Mouse (Mus musculus): ENCODE results near the gene Cpeb4. TPM values are rescaled to one million over a fixed set of nuclear protein-coding genes. Genes with fewer than 3 reads are reported as not detected.

Gene Cpeb4
- total and polyA plus RNA-seq, 3 experiments = 13.8 to 23.9 (median 20.1) TPM

- Histone ChIP-seq H3K27ac (ENCODE audit: insufficient read depth, low read depth) (no peak overlapping the region), H3K4me3 (replicated peaks in 1 of 3; ENCODE audit: low read depth in 2 of 3, low read length in 2 of 3, poor library complexity in 1 of 3) (no peak overlapping the region)
- dilution Hi-C loops (cut with MboI; ENCODE audit: extremely low pct_ligation_motif_present, extremely low pct_unique_long_range_greater_than_20kb, low sequenced_read_pairs) = no loop called here
These were observed 20.1 kb downstream of the Cpeb4 start for GRCm38 (mm10) chr11:31892152-31892551.

GRCm38 (mm10) chr11:31893639-31894038, 21.6 kb downstream of the Cpeb4 start:
- Histone ChIP-seq H3K79me2 (replicated peaks; ENCODE audit: control insufficient read depth, extremely low read depth, insufficient read depth, poor library complexity, severe bottlenecking) (peaks cover 28% of the 10 kb centered on the region), H3K4me1 (ENCODE audit: control insufficient read depth in 1 of 2, insufficient read depth in 2 of 2) (peaks cover 0 to 40% of the 10 kb centered on the region in 2 experiments; a peak in 2 of 4 replicates), H3K4me3 (replicated peaks in 1 of 3; ENCODE audit: low read depth in 2 of 3, low read length in 2 of 3, poor library complexity in 1 of 3) (no peak overlapping the region), H3K27ac (ENCODE audit: insufficient read depth, low read depth) (no peak overlapping the region), H3K4me2 (ENCODE audit: insufficient read depth, low read depth, poor library complexity, severe bottlenecking) (no peak overlapping the region), H3K9ac (ENCODE audit: insufficient read depth, low read depth) (no peak overlapping the region), H3K9me3 (replicated peaks; ENCODE audit: low read length) (no peaks in the 10 kb centered on the region), H3K36me3 (replicated peaks in 1 of 2; ENCODE audit: control insufficient read depth in 1 of 2, insufficient read depth in 1 of 2, low read length in 1 of 2) (peaks cover 37 to 76% of the 10 kb centered on the region in 2 experiments), H3K27me3 (replicated peaks) (no peaks in the 10 kb centered on the region)
- no peak for DNase-seq (ENCODE audit: extremely low read depth)
- in situ Hi-C loops (cut with MboI; ENCODE audit: low pct_ligation_motif_present, low pct_unique_long_range_greater_than_20kb, low sequenced_read_pairs) = no loop called here
- no peak for TF ChIP-seq BHLHE40 (IDR thresholded peaks at IDR 0.05; ENCODE audit: low read depth, low read length)
- no peak for TF ChIP-seq MAFK (IDR thresholded peaks at IDR 0.05; ENCODE audit: insufficient replicate concordance, low read length)
- no peak for TF ChIP-seq CHD2 (IDR thresholded peaks at IDR 0.05; ENCODE audit: low read length)
- no peak for TF ChIP-seq TBP (conservative IDR thresholded peaks at IDR 0.05; ENCODE audit: low read depth, low read length)
- no peak for TF ChIP-seq USF1 (IDR thresholded peaks at IDR 0.05; ENCODE audit: low read depth, low read length)
- no peak for TF ChIP-seq MXI1 (IDR thresholded peaks at IDR 0.05; ENCODE audit: low read depth, low read length)
- TF ChIP-seq MYC (IDR thresholded peaks at IDR 0.05; ENCODE audit: low read depth, low read length) = no peak
- no peak for TF ChIP-seq PAX5 (IDR thresholded peaks at IDR 0.05; ENCODE audit: low read length)
- TF ChIP-seq KAT2A (IDR thresholded peaks at IDR 0.05; ENCODE audit: insufficient replicate concordance, low read length) = no peak
- no peak for TF ChIP-seq ETS1 (conservative IDR thresholded peaks at IDR 0.05; ENCODE audit: low read depth, low read length)
- no peak for TF ChIP-seq USF2 (conservative IDR thresholded peaks at IDR 0.05; ENCODE audit: low read depth, low read length)
- TF ChIP-seq HCFC1 (IDR thresholded peaks at IDR 0.05; ENCODE audit: low read depth, low read length) = no peak
- no peak for TF ChIP-seq EP300 (IDR thresholded peaks at IDR 0.05; ENCODE audit: low read length)
- no peak for TF ChIP-seq SMC3 (IDR thresholded peaks at IDR 0.05; ENCODE audit: low read depth, low read length)
- TF ChIP-seq POLR2A (IDR thresholded peaks at IDR 0.05; ENCODE audit: low read depth, low read length) = no peak
- dilution Hi-C loops (cut with MboI; ENCODE audit: extremely low pct_ligation_motif_present, extremely low pct_unique_long_range_greater_than_20kb, low sequenced_read_pairs) = no loop called here

More at GRCm38 (mm10) chr11:31892152-31892551, 20.1 kb downstream of the Cpeb4 start:
- in situ Hi-C loops (cut with MboI; ENCODE audit: low pct_ligation_motif_present, low pct_unique_long_range_greater_than_20kb, low sequenced_read_pairs) = no loop called here
- no peak for DNase-seq (ENCODE audit: extremely low read depth)
- H3K4me2 ChIP-seq (ENCODE audit: insufficient read depth, low read depth, poor library complexity, severe bottlenecking) = no peak overlapping the region
- TF ChIP-seq RAD21 (IDR thresholded peaks at IDR 0.05; ENCODE audit: low read depth, low read length) (no peak), CTCF (conservative IDR thresholded peaks at IDR 0.05 in 1 of 2, IDR thresholded peaks at IDR 0.05 in 1 of 2; ENCODE audit: low read depth in 2 of 2, low read length in 2 of 2) (no peak), EP300 (IDR thresholded peaks at IDR 0.05; ENCODE audit: low read length) (no peak)
- H3K36me3 ChIP-seq (replicated peaks in 1 of 2; ENCODE audit: control insufficient read depth in 1 of 2, insufficient read depth in 1 of 2, low read length in 1 of 2) = peaks cover 32 to 72% of the 10 kb centered on the region in 2 experiments
- H3K27me3 ChIP-seq (replicated peaks) = no peaks in the 10 kb centered on the region
- H3K9ac ChIP-seq (ENCODE audit: insufficient read depth, low read depth) = no peak overlapping the region
- peaks cover 29% of the 10 kb centered on the region for H3K79me2 ChIP-seq (replicated peaks; ENCODE audit: control insufficient read depth, extremely low read depth, insufficient read depth, poor library complexity, severe bottlenecking)
- no peaks in the 10 kb centered on the region for H3K9me3 ChIP-seq (replicated peaks; ENCODE audit: low read length)
- peaks cover 0 to 39% of the 10 kb centered on the region in 2 experiments; a peak in 2 of 4 replicates for H3K4me1 ChIP-seq (ENCODE audit: control insufficient read depth in 1 of 2, insufficient read depth in 2 of 2)
